Comparison of ENCODE assay signal across 8 mouse cellular contexts in the genomic region with DNA sequence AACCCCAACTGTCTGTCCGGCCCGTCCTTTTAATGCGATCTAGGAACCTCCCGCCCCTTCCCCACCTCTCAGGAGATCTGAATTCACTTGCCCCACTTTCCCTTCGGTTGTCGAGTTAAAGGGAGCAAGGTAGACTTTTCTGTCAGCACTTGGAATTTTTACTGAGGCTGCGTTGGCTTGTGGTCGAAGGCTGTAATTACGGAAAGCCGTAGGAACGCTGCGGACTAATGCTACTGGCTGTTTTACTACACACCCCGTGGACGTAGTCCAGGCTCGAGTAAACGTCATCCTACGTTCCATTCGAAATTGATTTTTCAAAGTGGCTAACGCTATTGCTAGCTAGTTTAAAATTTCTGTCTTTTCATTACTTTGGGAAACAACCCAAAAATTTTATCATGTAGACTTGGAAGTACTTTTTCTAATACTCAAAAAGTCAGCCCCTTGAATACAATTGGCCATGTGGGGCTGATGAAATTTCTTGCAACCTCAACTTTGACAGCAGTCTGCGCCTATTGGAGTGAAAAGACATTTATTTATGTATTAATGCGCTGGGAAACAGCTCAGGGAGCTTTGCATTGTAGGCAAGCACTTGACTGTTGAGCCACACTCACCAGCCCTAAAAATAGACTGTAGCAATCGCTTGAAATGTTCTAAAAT. TPM values are rescaled to one million over a fixed set of nuclear protein-coding genes. Genes with fewer than 3 reads are reported as not detected.
A peak's percentile ranks its signal among the peaks of the same experiment; 100 is the strongest.
DNase-seq lines count a peak whose midpoint lies in the region; ATAC-seq and TF ChIP-seq lines count a peak whose summit lies in the region.

No protein-coding gene starts in this region.

- H3K4me2 ChIP-seq in hindbrain, embryonic 16.5 days (ENCODE audit: low read length), result peak overlapping the region; percentile 81

- no peak for TF ChIP-seq CTCF in cortical plate, adult 2 months (IDR thresholded peaks at IDR 0.05; ENCODE audit: extremely low read depth, insufficient read depth, low read length)
- no peak; the same call in 1 of the 2 replicates for TF ChIP-seq CTCF in left cerebral cortex, adult 2 months (IDR thresholded peaks at IDR 0.05)

- peak overlapping the region; percentile 64 for H3K4me3 ChIP-seq in cortical plate, adult 2 months (ENCODE audit: insufficient read depth, low read length)
- peak overlapping the region; percentile 99 for H3K4me3 ChIP-seq in hindbrain, embryonic 16.5 days (ENCODE audit: low read length)
- H3K4me3 ChIP-seq in left cerebral cortex, adult 2 months, result peak overlapping the region; percentile 91

- peak; percentile 31 for ATAC-seq in hindbrain, embryonic 16.5 days

- H3K9ac ChIP-seq in hindbrain, embryonic 16.5 days (ENCODE audit: low read depth, low read length), result peak overlapping the region; percentile 90

- H3K9me3 ChIP-seq in hindbrain, embryonic 16.5 days (ENCODE audit: control insufficient read depth, low read length), result no peaks in the 10 kb centered on the region

- intact Hi-C loops in left cerebral cortex, adult 2 months (cut with DNase I), result loop anchor here (2.0 kb wide), 1 partner anchor 31 kb away; the partner anchor contains the start of gene Bpnt1

- H3K36me3 ChIP-seq in hindbrain, embryonic 16.5 days (ENCODE audit: control insufficient read depth, insufficient read depth, low read length), result no peaks in the 10 kb centered on the region; the same call in 1 of the 2 replicates

- 0 out of 2 replicates have a peak overlapping the region, but pooled peaks have one; percentile 47 for H3K27ac ChIP-seq in cortical plate, adult 2 months (ENCODE audit: insufficient read depth, low read length)
- peak overlapping the region; percentile 93 for H3K27ac ChIP-seq in hindbrain, embryonic 16.5 days (ENCODE audit: low read depth, low read length)
- H3K27ac ChIP-seq in left cerebral cortex, adult 2 months, result peak overlapping the region; percentile 90

- DNase-seq in 3T3-L1 (ENCODE audit: low read depth, low spot score) (peak; percentile 91), WW6 (ENCODE audit: low read depth, low spot score) (peak; percentile 20)
- DNase-seq in gastrocnemius, adult 8-10 months (ENCODE audit: low spot score in 2 of 2), result peak; percentile 43 to 45
- peak; percentile 19 to 31 for DNase-seq in left cerebral cortex, adult 2 months (ENCODE audit: extremely low spot score in 1 of 2, low spot score in 2 of 2)
- DNase-seq in lung, postnatal 4 days, result peak; percentile 46 to 50
- DNase-seq in right cerebral cortex, postnatal 10 days (ENCODE audit: low spot score in 2 of 2), result peak; percentile 60 to 76

- peaks cover 5% of the 10 kb centered on the region for H3K4me1 ChIP-seq in cortical plate, adult 2 months (ENCODE audit: control insufficient read depth, insufficient read depth, low read length)
- peaks cover 21% of the 10 kb centered on the region for H3K4me1 ChIP-seq in hindbrain, embryonic 16.5 days (ENCODE audit: control insufficient read depth, insufficient read depth, low read depth, low read length)

- no peaks in the 10 kb centered on the region for H3K27me3 ChIP-seq in hindbrain, embryonic 16.5 days (replicated peaks; ENCODE audit: control insufficient read depth, insufficient read depth, low read length)

- 5% methylated on average over 22 of the region's 22 CpGs for WGBS in hindbrain, embryonic 16.5 days

- TF ChIP-seq POLR2A in cortical plate, adult 2 months (IDR thresholded peaks at IDR 0.05; ENCODE audit: extremely low read depth, insufficient read depth, low read length), result no peak

RNA-seq across cellular contexts. Expression of gene Eprs, which starts 0.8 kb away (rescaled TPM):
- polyA plus RNA-seq in cortical plate, adult 2 months (2012; rRNA removed), result 29.2 and 29.4 TPM in 2 replicates
- total RNA-seq in gastrocnemius, adult 8-10 months (2022), result 100 to 1,000 TPM; 138 to 148 (median 142) TPM
- polyA plus RNA-seq in hindbrain, embryonic 16.5 days (2015; fragmentation: Nextera tagmentation; extraction: Ambion mirVana), result 131 and 136 TPM in 2 replicates
- 10 to 100 TPM; 71.6 to 79.3 TPM for total RNA-seq in left cerebral cortex, adult 2 months (2021)

RNA-seq across cellular contexts. Expression of gene Bpnt1, which starts 31.7 kb away (rescaled TPM):
- polyA plus RNA-seq in cortical plate, adult 2 months (2012; rRNA removed), result 80.6 and 84.8 TPM in 2 replicates
- 10 to 100 TPM; 14.9 to 28.3 (median 18.1) TPM for total RNA-seq in gastrocnemius, adult 8-10 months (2022)
- polyA plus RNA-seq in hindbrain, embryonic 16.5 days (2015; fragmentation: Nextera tagmentation; extraction: Ambion mirVana), result 59.2 and 61.5 TPM in 2 replicates
- 10 to 100 TPM; 69.6 to 71.2 TPM for total RNA-seq in left cerebral cortex, adult 2 months (2021)

RNA-seq across cellular contexts. Expression of gene Iars2, which starts 34.5 kb away (rescaled TPM):
- polyA plus RNA-seq in cortical plate, adult 2 months (2012; rRNA removed), result 23.7 and 26.1 TPM in 2 replicates
- total RNA-seq in gastrocnemius, adult 8-10 months (2022), result 10 to 100 TPM; 38.0 to 43.6 (median 41.7) TPM
- 18.6 and 19.6 TPM in 2 replicates for polyA plus RNA-seq in hindbrain, embryonic 16.5 days (2015; fragmentation: Nextera tagmentation; extraction: Ambion mirVana)
- total RNA-seq in left cerebral cortex, adult 2 months (2021), result 10 to 100 TPM; 31.1 to 32.1 TPM

Comparison
In these comparisons a context has a peak if more than half of its experiments do, and no peak if none do; other contexts are left out.
1. Peak in every context shown above with its lines: DNase-seq, ATAC-seq, H3K4me3 ChIP-seq and H3K27ac ChIP-seq.
2. DNase-seq: peak in every context shown above with its lines; median percentile 91 in 3T3-L1; 68 in right cerebral cortex, postnatal 10 days; 48 in lung, postnatal 4 days; 44 in gastrocnemius, adult 8-10 months; 25 in left cerebral cortex, adult 2 months; 20 in WW6.